In the genomic region with DNA sequence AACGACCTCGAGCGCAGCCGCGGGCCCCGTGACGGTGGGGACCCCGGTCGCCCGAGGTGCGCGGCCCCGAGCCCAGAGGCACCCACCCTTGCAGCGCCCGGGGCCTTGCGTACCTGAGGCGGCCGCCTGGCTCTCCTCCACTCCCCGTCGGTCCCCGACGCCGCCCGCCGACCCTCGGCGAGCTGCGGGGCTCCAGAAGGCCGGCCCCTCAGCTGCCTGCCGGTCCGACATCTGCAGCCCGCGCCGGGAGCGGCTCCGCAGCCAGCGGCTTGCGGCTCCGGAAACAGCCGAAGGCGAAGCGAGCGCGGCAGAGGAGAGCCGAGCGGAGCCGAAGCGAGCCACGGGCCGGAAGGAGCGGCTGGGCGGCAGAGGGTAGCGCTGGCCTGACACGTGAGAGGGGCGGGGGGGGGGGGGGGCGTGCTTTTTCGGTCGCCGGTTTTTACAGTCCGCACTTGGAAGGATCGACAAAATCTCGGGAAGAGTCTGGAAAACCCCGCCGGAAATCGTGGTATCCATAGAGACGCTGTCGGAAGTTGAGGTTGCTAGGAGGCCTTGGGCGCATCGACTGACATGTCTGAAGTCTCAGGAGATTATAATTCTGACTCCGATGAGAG, we compare ENCODE assay signal across 8 mouse cellular contexts. TPM values are rescaled to one million over a fixed set of nuclear protein-coding genes. Genes with fewer than 3 reads are reported as not detected.
A peak's percentile ranks its signal among the peaks of the same experiment; 100 is the strongest.
DNase-seq lines count a peak whose midpoint lies in the region; ATAC-seq lines count a peak whose summit lies in the region.

A gene (minus strand): TSS at position 482 of the 614 bp plus-strand sequence.

- DNase-seq in ZHBTc4 (ENCODE audit: low read depth, low spot score) = peak; percentile 93
- DNase-seq in gastrocnemius, postnatal 10 days = peak; percentile 75
- DNase-seq in left cerebral cortex, adult 9 months (ENCODE audit: low spot score in 2 of 2) = peak; percentile 23 to 77
- peak; percentile 73 to 74 for DNase-seq in right cerebral cortex, adult 2 months (ENCODE audit: low spot score in 2 of 2)
- DNase-seq in urinary bladder, postnatal 10 days (ENCODE audit: low spot score) = peak; percentile 25

- peak within 1 kb of the TSS; percentile 95 for H3K4me3 ChIP-seq in megakaryocyte, embryonic 14.5 days (replicated peaks)

- ATAC-seq in common myeloid progenitor, adult 5-6 weeks (replicated peaks; ENCODE audit: low read depth, poor library complexity, severe bottlenecking) = peak; percentile 77
- ATAC-seq in inflammation-experienced regulatory T-cells, adult 6 months = peak; percentile 85

- H3K9me3 ChIP-seq in megakaryocyte, embryonic 14.5 days = no peaks in the 10 kb centered on the region

- no peaks in the 10 kb centered on the region for H3K36me3 ChIP-seq in megakaryocyte, embryonic 14.5 days (replicated peaks; ENCODE audit: low read length)

- no peaks in the 10 kb centered on the region for H3K27me3 ChIP-seq in megakaryocyte, embryonic 14.5 days (replicated peaks)

- peaks cover 37% of the 10 kb centered on the region for H3K4me1 ChIP-seq in megakaryocyte, embryonic 14.5 days

RNA-seq across cellular contexts. Expression of the gene that starts here (rescaled TPM):
- total RNA-seq in common myeloid progenitor, adult 5-6 weeks (2017) = 8.1 TPM in 2 replicates
- total RNA-seq in gastrocnemius, postnatal 10 days (2021) = 1 to 10 TPM; 2.4 to 3.5 TPM
- 1 to 10 TPM; 3.5 to 4.4 (median 3.5) TPM for polyA plus RNA-seq in inflammation-experienced regulatory T-cells, adult 6 months (2017; shearing (Covaris generic))
- polyA plus RNA-seq in megakaryocyte, embryonic 14.5 days (2012; ENCODE audit: insufficient read depth, low replicate concordance) = 0.38 TPM in 1 of 2 replicates, not detected in the other

Comparison
In these comparisons a context has a peak if more than half of its experiments do, and no peak if none do; other contexts are left out.
1. Peak in every context shown above with its lines: DNase-seq, ATAC-seq and H3K4me3 ChIP-seq.
2. DNase-seq: peak in every context shown above with its lines; median percentile 93 in ZHBTc4; 75 in gastrocnemius, postnatal 10 days; 74 in right cerebral cortex, adult 2 months; 50 in left cerebral cortex, adult 9 months; 25 in urinary bladder, postnatal 10 days.